8 mouse cellular contexts compared by ENCODE assay signal in genomic region chrX:153006387-153006841, GRCm38 (mm10). TPM values are rescaled to one million over a fixed set of nuclear protein-coding genes. Genes with fewer than 3 reads are reported as not detected.
A peak's percentile ranks its signal among the peaks of the same experiment; 100 is the strongest.
DNase-seq lines count a peak whose midpoint lies in the region; ATAC-seq lines count a peak whose summit lies in the region.

Usp51 (plus strand) TSS chrX:153006469.

- no peaks in the 10 kb centered on the region for H3K36me3 ChIP-seq in forebrain, embryonic 16.5 days (ENCODE audit: control insufficient read depth, insufficient read depth)
- H3K36me3 ChIP-seq in hindbrain, embryonic 12.5 days = no peaks in the 10 kb centered on the region

- H3K27me3 ChIP-seq in forebrain, embryonic 16.5 days (replicated peaks; ENCODE audit: control insufficient read depth, insufficient read depth, low read length) = no peaks in the 10 kb centered on the region
- peaks cover 2% of the 10 kb centered on the region; the same call in 1 of the 2 replicates for H3K27me3 ChIP-seq in hindbrain, embryonic 12.5 days

- peak within 1 kb of the TSS; percentile 53 for H3K4me3 ChIP-seq in forebrain, embryonic 16.5 days (replicated peaks; ENCODE audit: low read length)
- H3K4me3 ChIP-seq in hindbrain, embryonic 12.5 days = peak within 1 kb of the TSS; percentile 52

- 0 out of 2 replicates have a peak, but pooled peaks cover 2% of the 10 kb centered on the region for H3K4me1 ChIP-seq in forebrain, embryonic 16.5 days (replicated peaks; ENCODE audit: control insufficient read depth, insufficient read depth, low read length)
- H3K4me1 ChIP-seq in hindbrain, embryonic 12.5 days = no peaks in the 10 kb centered on the region

- ATAC-seq in forebrain, embryonic 16.5 days = peak; percentile 83
- ATAC-seq in hindbrain, embryonic 12.5 days (ENCODE audit: low FRiP score) = peak; percentile 87

- peak within 1 kb of the TSS; percentile 64 for H3K9ac ChIP-seq in forebrain, embryonic 16.5 days (replicated peaks; ENCODE audit: low read depth, low read length)
- H3K9ac ChIP-seq in hindbrain, embryonic 12.5 days = peak within 1 kb of the TSS; percentile 62

- peak; percentile 31 for DNase-seq in ZHBTc4 (ENCODE audit: low read depth, low spot score)
- DNase-seq in cerebellum, adult 8-10 months = peak; percentile 57
- DNase-seq in layer of hippocampus, postnatal 10 days (ENCODE audit: low spot score in 2 of 2) = peak; percentile 37 to 63
- DNase-seq in lung, postnatal 14 days = peak; percentile 15
- DNase-seq in right cerebral cortex, adult 18-20 months = peak; percentile 46
- DNase-seq in yolk sac, embryonic 10.5 days (ENCODE audit: low spot score) = peak; percentile 71

- peak within 1 kb of the TSS; percentile 59 for H3K4me2 ChIP-seq in forebrain, embryonic 16.5 days (ENCODE audit: low read length)
- peak within 1 kb of the TSS; percentile 57 for H3K4me2 ChIP-seq in hindbrain, embryonic 12.5 days (replicated peaks)

- no peaks in the 10 kb centered on the region for H3K9me3 ChIP-seq in forebrain, embryonic 16.5 days (ENCODE audit: control insufficient read depth, low read length)
- no peaks in the 10 kb centered on the region for H3K9me3 ChIP-seq in hindbrain, embryonic 12.5 days (replicated peaks)

- 20% methylated on average over 23 of the region's 23 CpGs for WGBS in forebrain, embryonic 16.5 days
- 24% methylated on average over 23 of the region's 23 CpGs for WGBS in hindbrain, embryonic 12.5 days

- peak within 1 kb of the TSS; percentile 63 for H3K27ac ChIP-seq in forebrain, embryonic 16.5 days (ENCODE audit: low read length)
- peak within 1 kb of the TSS; percentile 77 for H3K27ac ChIP-seq in hindbrain, embryonic 12.5 days

RNA-seq across cellular contexts. Expression of gene Usp51, which starts in this region (rescaled TPM):
- 1.7 and 2.0 TPM in 2 replicates for polyA plus RNA-seq in forebrain, embryonic 16.5 days (2015; fragmentation: Nextera tagmentation; extraction: Ambion mirVana)
- polyA plus RNA-seq in hindbrain, embryonic 12.5 days (2016; fragmentation: Nextera tagmentation; extraction: Ambion mirVana) = 2.0 and 2.3 TPM in 2 replicates
- total RNA-seq in layer of hippocampus, postnatal 10 days (2021) = 1 to 10 TPM; 2.7 to 4.1 TPM

Comparison
In these comparisons a context has a peak if more than half of its experiments do, and no peak if none do; other contexts are left out.
1. Peak in every context shown above with its lines: DNase-seq, ATAC-seq, H3K4me3 ChIP-seq and H3K27ac ChIP-seq.
2. DNase-seq: peak in every context shown above with its lines; median percentile 71 in yolk sac, embryonic 10.5 days; 57 in cerebellum, adult 8-10 months; 50 in layer of hippocampus, postnatal 10 days; 46 in right cerebral cortex, adult 18-20 months; 31 in ZHBTc4; 15 in lung, postnatal 14 days.